Mouse (Mus musculus): ENCODE data around the gene Syne2. TPM values are rescaled to one million over a fixed set of nuclear protein-coding genes. Genes with fewer than 3 reads are reported as not detected.

Gene Syne2
- total and polyA plus RNA-seq, 3 experiments = 3.9 to 7.5 (median 4.9) TPM

- peak; percentile 54 for DNase-seq (ENCODE audit: extremely low read depth)
- Histone ChIP-seq H3K27ac (ENCODE audit: insufficient read depth, low read depth) (no peak overlapping the region), H3K79me2 (replicated peaks; ENCODE audit: control insufficient read depth, extremely low read depth, insufficient read depth, poor library complexity, severe bottlenecking) (no peaks in the 10 kb centered on the region), H3K27me3 (replicated peaks) (no peaks in the 10 kb centered on the region), H3K9me3 (replicated peaks; ENCODE audit: low read length) (peaks cover 8% of the 10 kb centered on the region), H3K9ac (ENCODE audit: insufficient read depth, low read depth) (no peak overlapping the region), H3K4me2 (ENCODE audit: insufficient read depth, low read depth, poor library complexity, severe bottlenecking) (no peak overlapping the region), H3K36me3 (replicated peaks in 1 of 2; ENCODE audit: control insufficient read depth in 1 of 2, insufficient read depth in 1 of 2, low read length in 1 of 2) (no peaks in the 10 kb centered on the region), H3K4me3 (replicated peaks in 1 of 3; ENCODE audit: low read depth in 2 of 3, low read length in 2 of 3, poor library complexity in 1 of 3) (no peak overlapping the region), H3K4me1 (ENCODE audit: control insufficient read depth in 1 of 2, insufficient read depth in 2 of 2) (no peaks in the 10 kb centered on the region)
- dilution Hi-C loops (cut with MboI; ENCODE audit: extremely low pct_ligation_motif_present, extremely low pct_unique_long_range_greater_than_20kb, low sequenced_read_pairs) (no loop called here), in situ Hi-C loops (cut with MboI; ENCODE audit: low pct_ligation_motif_present, low pct_unique_long_range_greater_than_20kb, low sequenced_read_pairs) (loop anchor here (10.0 kb wide), 1 partner anchor 308 kb away; no protein-coding TSS in a partner anchor)
- TF ChIP-seq USF1 (IDR thresholded peaks at IDR 0.05; ENCODE audit: low read depth, low read length) (peak; percentile 45), MAZ (IDR thresholded peaks at IDR 0.05; ENCODE audit: low read depth, low read length) (no peak), MAX (IDR thresholded peaks at IDR 0.05; ENCODE audit: low read length) (peak; percentile 70), MYC (IDR thresholded peaks at IDR 0.05; ENCODE audit: low read depth, low read length) (peak; percentile 97), SMC3 (IDR thresholded peaks at IDR 0.05; ENCODE audit: low read depth, low read length) (peak; percentile 74), CTCF (conservative IDR thresholded peaks at IDR 0.05 in 1 of 2, IDR thresholded peaks at IDR 0.05 in 1 of 2; ENCODE audit: low read depth in 2 of 2, low read length in 2 of 2) (peak in 1 of 2 experiments; percentile 88; a peak in 2 of 4 replicates), RAD21 (IDR thresholded peaks at IDR 0.05; ENCODE audit: low read depth, low read length) (peak; percentile 84), MXI1 (IDR thresholded peaks at IDR 0.05; ENCODE audit: low read depth, low read length) (no peak; the same call in 1 of the 2 replicates)
Observed at GRCm38 (mm10) chr12:75772424-75773034, 45.4 kb upstream of the Syne2 start.

DNA sequence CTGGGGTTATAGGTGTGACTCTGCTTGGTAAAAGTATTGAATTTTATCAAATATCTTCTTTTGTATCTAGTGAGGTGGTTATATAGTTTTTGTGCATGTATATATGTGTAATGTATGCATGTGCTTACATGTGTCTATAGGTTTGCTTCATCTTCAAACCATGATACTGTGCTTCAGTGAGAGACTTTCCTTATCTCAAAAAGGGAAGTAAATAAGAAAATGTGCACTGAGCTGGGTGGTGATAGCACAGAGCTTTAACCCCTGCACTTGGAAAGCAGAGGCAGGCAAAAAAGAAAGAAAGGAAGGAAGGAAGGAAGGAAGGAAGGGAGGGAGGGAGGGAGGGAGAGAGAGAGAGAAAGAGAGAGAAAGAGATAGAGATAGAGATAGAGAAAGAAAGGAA is 36.5 kb upstream of the Syne2 start:
- no peak for DNase-seq (ENCODE audit: extremely low read depth)
- TF ChIP-seq IRF4 (IDR thresholded peaks at IDR 0.05; ENCODE audit: low read depth, low read length) = no peak
- no peak for TF ChIP-seq TCF12 (IDR thresholded peaks at IDR 0.05; ENCODE audit: low read depth, low read length)
- TF ChIP-seq MAX (IDR thresholded peaks at IDR 0.05; ENCODE audit: low read length) = no peak
- no peak for TF ChIP-seq ZMIZ1 (IDR thresholded peaks at IDR 0.05; ENCODE audit: low read depth, low read length)
- TF ChIP-seq HCFC1 (IDR thresholded peaks at IDR 0.05; ENCODE audit: low read depth, low read length) = no peak
- TF ChIP-seq RAD21 (IDR thresholded peaks at IDR 0.05; ENCODE audit: low read depth, low read length) = no peak
- no peak for TF ChIP-seq CHD2 (IDR thresholded peaks at IDR 0.05; ENCODE audit: low read length)
- TF ChIP-seq POLR2A (IDR thresholded peaks at IDR 0.05; ENCODE audit: low read depth, low read length) = no peak
- TF ChIP-seq SMC3 (IDR thresholded peaks at IDR 0.05; ENCODE audit: low read depth, low read length) = no peak
- TF ChIP-seq CTCF (conservative IDR thresholded peaks at IDR 0.05 in 1 of 2, IDR thresholded peaks at IDR 0.05 in 1 of 2; ENCODE audit: low read depth in 2 of 2, low read length in 2 of 2) = no peak
- no peak for TF ChIP-seq USF1 (IDR thresholded peaks at IDR 0.05; ENCODE audit: low read depth, low read length)
- no peaks in the 10 kb centered on the region for H3K4me1 ChIP-seq (ENCODE audit: control insufficient read depth in 1 of 2, insufficient read depth in 2 of 2)
- no peak overlapping the region for H3K27ac ChIP-seq (ENCODE audit: insufficient read depth, low read depth)
- no peak overlapping the region for H3K4me2 ChIP-seq (ENCODE audit: insufficient read depth, low read depth, poor library complexity, severe bottlenecking)
- H3K27me3 ChIP-seq (replicated peaks) = no peaks in the 10 kb centered on the region
- no peaks in the 10 kb centered on the region for H3K36me3 ChIP-seq (replicated peaks in 1 of 2; ENCODE audit: control insufficient read depth in 1 of 2, insufficient read depth in 1 of 2, low read length in 1 of 2)
- no peak overlapping the region for H3K4me3 ChIP-seq (replicated peaks in 1 of 3; ENCODE audit: low read depth in 2 of 3, low read length in 2 of 3, poor library complexity in 1 of 3)
- no peaks in the 10 kb centered on the region for H3K79me2 ChIP-seq (replicated peaks; ENCODE audit: control insufficient read depth, extremely low read depth, insufficient read depth, poor library complexity, severe bottlenecking)
- H3K9me3 ChIP-seq (replicated peaks; ENCODE audit: low read length) = peaks cover 13% of the 10 kb centered on the region
- H3K9ac ChIP-seq (ENCODE audit: insufficient read depth, low read depth) = no peak overlapping the region
- dilution Hi-C loops (cut with MboI; ENCODE audit: extremely low pct_ligation_motif_present, extremely low pct_unique_long_range_greater_than_20kb, low sequenced_read_pairs) = no loop called here
- in situ Hi-C loops (cut with MboI; ENCODE audit: low pct_ligation_motif_present, low pct_unique_long_range_greater_than_20kb, low sequenced_read_pairs) = loop anchor here (25.0 kb wide), 2 partner anchors 181 to 406 kb away; partner anchors contain the start of gene Esr2

All from CH12.LX (cell line).